Mouse (Mus musculus): Measurements from ENCODE around the gene Scn2a. TPM values are rescaled to one million over a fixed set of nuclear protein-coding genes. Genes with fewer than 3 reads are reported as not detected.

Gene Scn2a
- polyA plus RNA-seq, 1 experiment: 1.5 TPM

DNA sequence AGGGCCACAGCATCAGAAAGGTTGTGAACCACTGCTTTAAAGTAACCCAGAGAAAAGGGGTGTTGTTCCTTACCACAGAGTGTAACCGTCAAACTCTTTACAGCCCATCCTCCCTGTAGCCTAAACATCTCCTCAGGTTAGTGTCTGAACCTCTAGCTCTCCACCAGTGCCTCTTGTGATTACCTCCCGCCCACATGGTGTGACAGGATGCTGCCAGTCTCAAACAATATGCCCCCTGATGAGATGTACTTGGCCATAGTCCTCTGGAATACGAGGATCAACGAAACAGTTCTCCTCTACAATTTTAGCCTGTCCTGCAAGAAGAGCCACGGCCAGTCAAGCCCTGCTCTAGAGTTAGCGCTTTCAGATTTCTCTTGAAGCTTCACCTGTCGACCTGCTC is 74.5 kb downstream of the Scn2a start:
- Histone ChIP-seq H3K27ac (ENCODE audit: control insufficient read depth, insufficient read depth, low read depth, low read length) (no peak overlapping the region), H3K27me3 (ENCODE audit: control insufficient read depth, insufficient read depth, low read length) (no peaks in the 10 kb centered on the region), H3K4me1 (ENCODE audit: control insufficient read depth, insufficient read depth, low read length) (no peaks in the 10 kb centered on the region), H3K36me3 (ENCODE audit: control insufficient read depth, insufficient read depth, low read length) (no peaks in the 10 kb centered on the region), H3K4me3 (ENCODE audit: control insufficient read depth, low read depth, low read length) (no peak overlapping the region)
- TF ChIP-seq CTCF (IDR thresholded peaks at IDR 0.05; ENCODE audit: control insufficient read depth, insufficient read depth, insufficient replicate concordance, low read depth, low read length): no peak
- TF ChIP-seq POLR2A (IDR thresholded peaks at IDR 0.05; ENCODE audit: control insufficient read depth, low read depth, low read length): no peak

DNA sequence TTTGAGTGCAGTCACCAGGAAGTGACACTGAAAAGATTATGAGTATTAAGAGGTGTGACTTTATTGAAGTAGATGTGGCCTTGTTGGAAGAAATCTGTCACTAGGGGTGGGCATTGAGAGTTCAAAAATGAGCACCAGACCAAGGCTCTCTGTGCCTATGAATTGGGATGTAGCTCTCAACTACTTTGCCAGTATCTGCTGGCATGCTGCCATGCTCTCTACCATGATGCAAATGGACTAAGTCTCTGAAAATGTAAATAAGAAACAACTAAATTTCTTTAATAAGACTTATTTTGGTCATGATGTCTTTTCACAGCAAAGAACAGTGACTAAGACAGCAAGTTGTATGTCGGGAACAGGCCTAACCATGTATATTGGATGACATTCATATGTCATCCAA is 79.7 kb downstream of the Scn2a start:
- TF ChIP-seq POLR2A (IDR thresholded peaks at IDR 0.05; ENCODE audit: control insufficient read depth, low read depth, low read length) (no peak), CTCF (IDR thresholded peaks at IDR 0.05; ENCODE audit: control insufficient read depth, insufficient read depth, insufficient replicate concordance, low read depth, low read length) (no peak)
- H3K4me3 ChIP-seq (ENCODE audit: control insufficient read depth, low read depth, low read length): no peak overlapping the region
- H3K27me3 ChIP-seq (ENCODE audit: control insufficient read depth, insufficient read depth, low read length): no peaks in the 10 kb centered on the region
- no peak overlapping the region for H3K27ac ChIP-seq (ENCODE audit: control insufficient read depth, insufficient read depth, low read depth, low read length)
- no peaks in the 10 kb centered on the region for H3K36me3 ChIP-seq (ENCODE audit: control insufficient read depth, insufficient read depth, low read length)
- no peaks in the 10 kb centered on the region for H3K4me1 ChIP-seq (ENCODE audit: control insufficient read depth, insufficient read depth, low read length)

DNA sequence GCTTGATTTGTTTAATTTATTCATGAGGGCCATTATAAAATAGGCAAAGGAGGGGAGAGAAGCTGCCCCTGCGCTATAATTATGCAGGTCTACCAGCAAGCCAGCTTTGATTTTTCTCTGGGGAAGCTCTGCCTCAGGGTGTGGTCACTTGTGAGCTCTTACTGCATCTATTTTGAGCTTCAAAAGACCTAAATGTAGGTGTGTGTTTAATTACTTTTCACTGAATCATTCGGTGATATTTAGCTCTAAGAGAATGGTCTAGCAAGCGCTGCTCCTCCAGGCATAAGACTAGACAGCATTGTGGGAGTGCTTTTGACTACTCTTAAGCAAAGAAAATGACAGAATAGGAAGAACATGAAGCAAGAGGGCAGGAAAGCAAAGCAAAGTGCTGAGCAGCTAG is 80.6 kb downstream of the Scn2a start:
- Histone ChIP-seq H3K4me3 (ENCODE audit: control insufficient read depth, low read depth, low read length) (no peak overlapping the region), H3K27ac (ENCODE audit: control insufficient read depth, insufficient read depth, low read depth, low read length) (no peak overlapping the region), H3K4me1 (ENCODE audit: control insufficient read depth, insufficient read depth, low read length) (no peaks in the 10 kb centered on the region), H3K27me3 (ENCODE audit: control insufficient read depth, insufficient read depth, low read length) (no peaks in the 10 kb centered on the region), H3K36me3 (ENCODE audit: control insufficient read depth, insufficient read depth, low read length) (no peaks in the 10 kb centered on the region)
- no peak for TF ChIP-seq CTCF (IDR thresholded peaks at IDR 0.05; ENCODE audit: control insufficient read depth, insufficient read depth, insufficient replicate concordance, low read depth, low read length)
- no peak for TF ChIP-seq POLR2A (IDR thresholded peaks at IDR 0.05; ENCODE audit: control insufficient read depth, low read depth, low read length)

DNA sequence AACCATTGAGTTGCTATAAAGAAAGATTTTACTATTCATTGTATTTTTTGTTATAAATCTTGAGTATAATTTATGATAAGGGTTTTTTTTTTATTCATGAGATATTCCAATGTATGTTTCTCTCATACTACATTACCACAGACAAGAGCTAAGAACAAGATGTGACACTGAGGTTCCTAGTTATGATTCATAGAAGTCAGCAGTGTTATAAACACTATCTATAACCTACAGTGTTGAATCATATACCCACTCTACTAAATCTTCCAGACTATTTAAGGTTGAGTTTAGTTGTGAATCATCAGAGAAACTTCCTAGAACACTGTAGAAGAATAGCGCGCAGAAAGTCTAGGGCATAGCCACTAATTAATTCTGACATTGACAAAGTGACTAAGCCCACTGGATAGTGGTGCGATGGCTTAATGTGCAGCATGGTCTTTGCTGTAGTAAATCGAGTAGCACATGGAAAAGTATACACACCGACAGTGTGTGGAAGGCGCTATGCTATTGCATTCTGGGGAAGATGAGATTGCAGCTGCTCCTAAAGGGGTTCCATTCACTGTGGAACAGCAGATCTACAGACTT is 101.7 kb downstream of the Scn2a start:
- Histone ChIP-seq H3K36me3 (ENCODE audit: control insufficient read depth, insufficient read depth, low read length) (no peaks in the 10 kb centered on the region), H3K27me3 (ENCODE audit: control insufficient read depth, insufficient read depth, low read length) (no peaks in the 10 kb centered on the region), H3K4me3 (ENCODE audit: control insufficient read depth, low read depth, low read length) (no peak overlapping the region), H3K4me1 (ENCODE audit: control insufficient read depth, insufficient read depth, low read length) (no peaks in the 10 kb centered on the region), H3K27ac (ENCODE audit: control insufficient read depth, insufficient read depth, low read depth, low read length) (no peak overlapping the region)
- TF ChIP-seq CTCF (IDR thresholded peaks at IDR 0.05; ENCODE audit: control insufficient read depth, insufficient read depth, insufficient replicate concordance, low read depth, low read length) (no peak), POLR2A (IDR thresholded peaks at IDR 0.05; ENCODE audit: control insufficient read depth, low read depth, low read length) (no peak)

DNA sequence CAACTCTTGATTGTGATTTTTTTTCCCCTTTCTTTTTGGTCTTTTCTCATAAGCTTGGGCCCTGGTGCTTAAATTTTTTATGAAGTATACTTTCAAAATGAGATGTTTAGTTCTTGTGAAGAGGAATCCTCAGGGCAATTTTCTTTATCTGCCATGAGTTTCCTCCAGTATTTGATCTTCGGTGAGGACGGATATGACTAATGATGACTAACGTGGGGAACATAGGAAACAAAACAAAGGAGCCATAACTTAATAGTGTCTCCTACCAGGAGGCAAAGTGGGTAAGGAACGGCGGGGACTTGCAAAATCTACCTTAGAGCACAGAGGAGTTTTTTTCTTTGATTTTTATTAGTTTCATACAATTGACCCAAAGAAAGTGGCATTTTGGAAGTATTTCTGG is 124.8 kb downstream of the Scn2a start:
- no peak overlapping the region for H3K27ac ChIP-seq (ENCODE audit: control insufficient read depth, insufficient read depth, low read depth, low read length)
- TF ChIP-seq POLR2A (IDR thresholded peaks at IDR 0.05; ENCODE audit: control insufficient read depth, low read depth, low read length): no peak
- TF ChIP-seq CTCF (IDR thresholded peaks at IDR 0.05; ENCODE audit: control insufficient read depth, insufficient read depth, insufficient replicate concordance, low read depth, low read length): no peak
- H3K36me3 ChIP-seq (ENCODE audit: control insufficient read depth, insufficient read depth, low read length): no peaks in the 10 kb centered on the region
- no peaks in the 10 kb centered on the region for H3K27me3 ChIP-seq (ENCODE audit: control insufficient read depth, insufficient read depth, low read length)
- H3K4me3 ChIP-seq (ENCODE audit: control insufficient read depth, low read depth, low read length): no peak overlapping the region
- H3K4me1 ChIP-seq (ENCODE audit: control insufficient read depth, insufficient read depth, low read length): no peaks in the 10 kb centered on the region

DNA sequence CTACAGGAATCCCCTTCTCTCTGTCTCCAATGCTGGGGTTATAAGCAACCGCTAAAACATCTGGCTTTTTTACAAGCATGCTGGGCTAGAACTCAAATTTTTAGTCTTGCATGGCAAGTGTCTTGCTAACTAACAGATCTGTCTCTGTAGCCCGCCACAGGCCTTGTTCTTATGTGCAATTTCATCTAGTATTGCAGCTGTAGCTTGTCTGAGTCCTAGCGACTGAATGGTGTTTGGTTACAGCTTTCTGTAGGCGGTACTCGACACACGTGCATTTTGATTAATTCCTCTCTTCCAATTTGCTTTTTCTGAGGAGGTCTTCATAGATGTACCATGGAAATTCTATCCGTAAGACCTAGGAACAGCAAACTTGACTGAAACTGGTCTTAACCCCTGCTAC is 161.9 kb downstream of the Scn2a start:
- Histone ChIP-seq H3K4me3 (ENCODE audit: control insufficient read depth, low read depth, low read length) (no peak overlapping the region), H3K4me1 (ENCODE audit: control insufficient read depth, insufficient read depth, low read length) (no peaks in the 10 kb centered on the region), H3K27me3 (ENCODE audit: control insufficient read depth, insufficient read depth, low read length) (no peaks in the 10 kb centered on the region), H3K27ac (ENCODE audit: control insufficient read depth, insufficient read depth, low read depth, low read length) (no peak overlapping the region), H3K36me3 (ENCODE audit: control insufficient read depth, insufficient read depth, low read length) (no peaks in the 10 kb centered on the region)
- TF ChIP-seq POLR2A (IDR thresholded peaks at IDR 0.05; ENCODE audit: control insufficient read depth, low read depth, low read length) (no peak), CTCF (IDR thresholded peaks at IDR 0.05; ENCODE audit: control insufficient read depth, insufficient read depth, insufficient replicate concordance, low read depth, low read length) (no peak)

DNA sequence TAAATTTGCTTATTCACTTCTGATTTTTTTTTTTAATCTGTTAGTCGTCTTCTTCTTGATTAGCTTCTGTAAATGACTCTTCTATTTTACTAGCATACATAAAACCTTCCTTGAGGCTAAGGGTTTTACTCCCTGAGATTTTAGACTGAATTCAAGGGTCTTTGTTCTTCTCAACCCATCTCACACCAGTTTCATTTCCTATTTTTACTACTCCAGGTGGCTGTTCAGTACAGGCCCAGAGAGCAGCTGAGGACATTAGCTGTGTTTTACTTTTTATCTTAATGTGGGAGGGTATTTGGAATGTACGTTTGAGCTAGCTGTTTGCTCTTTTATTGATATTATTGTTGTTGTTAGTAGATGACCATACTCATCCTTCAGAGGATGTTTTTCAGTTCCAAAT is 162.8 kb downstream of the Scn2a start:
- Histone ChIP-seq H3K4me1 (ENCODE audit: control insufficient read depth, insufficient read depth, low read length) (no peaks in the 10 kb centered on the region), H3K4me3 (ENCODE audit: control insufficient read depth, low read depth, low read length) (no peak overlapping the region), H3K36me3 (ENCODE audit: control insufficient read depth, insufficient read depth, low read length) (no peaks in the 10 kb centered on the region), H3K27me3 (ENCODE audit: control insufficient read depth, insufficient read depth, low read length) (no peaks in the 10 kb centered on the region), H3K27ac (ENCODE audit: control insufficient read depth, insufficient read depth, low read depth, low read length) (no peak overlapping the region)
- TF ChIP-seq POLR2A (IDR thresholded peaks at IDR 0.05; ENCODE audit: control insufficient read depth, low read depth, low read length) (no peak), CTCF (IDR thresholded peaks at IDR 0.05; ENCODE audit: control insufficient read depth, insufficient read depth, insufficient replicate concordance, low read depth, low read length) (no peak)

DNA sequence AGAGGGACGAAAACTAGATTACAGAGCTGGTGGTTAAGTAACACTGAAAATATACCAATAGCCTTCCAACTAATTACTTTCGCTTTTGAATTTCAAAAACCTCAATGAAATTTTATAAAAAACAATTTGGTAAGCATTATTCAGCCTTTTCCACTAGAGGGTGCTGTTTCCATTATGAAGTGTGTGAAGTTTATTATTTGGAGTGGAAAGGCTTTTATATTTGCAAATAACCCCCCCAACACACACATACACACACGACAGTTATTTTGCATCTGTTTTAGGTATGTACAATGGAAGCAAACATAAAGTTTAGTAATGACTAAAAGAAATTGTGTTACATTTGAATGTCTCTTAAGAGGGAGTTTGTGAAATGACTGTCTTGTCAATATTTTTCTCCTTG is 171.9 kb downstream of the Scn2a start:
- Histone ChIP-seq H3K4me1 (ENCODE audit: control insufficient read depth, insufficient read depth, low read length) (no peaks in the 10 kb centered on the region), H3K4me3 (ENCODE audit: control insufficient read depth, low read depth, low read length) (no peak overlapping the region), H3K27ac (ENCODE audit: control insufficient read depth, insufficient read depth, low read depth, low read length) (no peak overlapping the region), H3K36me3 (ENCODE audit: control insufficient read depth, insufficient read depth, low read length) (no peaks in the 10 kb centered on the region), H3K27me3 (ENCODE audit: control insufficient read depth, insufficient read depth, low read length) (no peaks in the 10 kb centered on the region)
- no peak for TF ChIP-seq POLR2A (IDR thresholded peaks at IDR 0.05; ENCODE audit: control insufficient read depth, low read depth, low read length)
- no peak for TF ChIP-seq CTCF (IDR thresholded peaks at IDR 0.05; ENCODE audit: control insufficient read depth, insufficient read depth, insufficient replicate concordance, low read depth, low read length)

Data from testis, adult 2 months (tissue).